Mouse (Mus musculus): ENCODE measurements around the gene Olfr649.

The Olfr649 gene

DNA sequence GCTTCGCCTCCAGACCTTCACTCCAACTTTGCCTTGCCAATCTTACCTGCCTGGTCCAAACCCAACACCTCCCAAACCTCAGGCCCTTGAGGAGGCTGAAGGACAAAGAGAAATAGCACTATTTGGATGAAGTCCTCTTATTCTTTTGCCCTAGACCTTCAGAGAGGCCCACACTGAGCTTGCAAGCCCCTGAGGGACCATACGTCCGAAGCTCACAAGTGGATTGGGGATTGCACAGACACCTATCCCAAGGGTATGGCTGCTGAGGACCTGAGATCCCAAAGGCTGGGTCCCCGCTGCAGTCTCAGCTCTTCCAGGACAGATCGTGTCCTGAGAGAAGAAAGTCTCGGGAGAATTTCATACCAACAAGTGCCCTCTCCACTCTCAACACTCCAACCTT lies at the start of gene Olfr649:
Gene Olfr649 (minus strand): TSS at position 101 of the 400 bp plus-strand sequence.
- DNase-seq (ENCODE audit: low spot score in 2 of 2): no peak

DNA sequence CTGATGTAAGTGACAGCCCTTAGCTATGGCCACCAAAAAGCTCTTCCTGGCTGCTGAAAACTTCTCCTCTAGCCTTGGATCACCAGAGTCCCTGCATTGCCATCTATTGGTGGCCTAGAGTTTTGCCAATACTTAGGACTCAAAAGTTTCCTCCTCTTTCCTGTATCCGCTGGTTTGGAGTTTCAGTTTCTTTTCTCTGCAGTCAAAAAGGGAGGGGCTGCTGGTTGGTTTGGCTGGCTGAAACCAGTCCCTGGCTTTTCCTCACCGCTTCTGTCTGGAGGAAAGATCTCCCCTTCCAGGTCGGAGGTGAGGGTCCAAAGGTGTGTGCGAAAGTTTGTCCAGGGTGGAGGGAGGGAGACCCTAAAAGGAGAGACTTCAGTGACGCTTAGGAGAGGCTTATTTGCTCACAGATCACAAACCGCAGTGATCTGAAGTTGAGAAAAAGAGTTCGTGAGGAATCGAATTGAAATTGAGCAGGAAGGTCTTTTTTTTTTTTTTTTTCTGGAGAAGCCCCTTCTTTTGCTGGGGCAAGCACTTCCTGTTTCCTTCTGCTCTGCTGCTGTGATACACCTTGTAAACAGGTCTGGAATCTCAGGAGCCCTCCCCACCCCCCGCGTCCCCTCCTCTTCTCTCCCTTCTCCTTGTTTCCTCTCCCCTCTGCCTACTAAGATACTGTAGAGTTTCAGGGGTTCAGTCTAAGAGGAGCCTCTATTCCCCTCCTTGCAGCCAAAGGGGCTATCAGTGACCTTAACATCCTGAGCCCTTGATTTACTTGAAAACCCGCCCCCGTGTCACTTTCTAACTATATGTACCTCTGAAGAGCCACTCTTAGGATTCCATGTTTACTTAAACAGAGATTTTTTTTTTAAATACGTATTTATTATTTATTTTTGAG lies 48.7 kb upstream of the Olfr649 start, which contains the start of gene Trim34a:
Gene Trim34a (plus strand): TSS at position 171 of the 895 bp plus-strand sequence.
- DNase-seq (ENCODE audit: low spot score in 2 of 2): peak in 1 of 2 experiments; percentile 1

DNA sequence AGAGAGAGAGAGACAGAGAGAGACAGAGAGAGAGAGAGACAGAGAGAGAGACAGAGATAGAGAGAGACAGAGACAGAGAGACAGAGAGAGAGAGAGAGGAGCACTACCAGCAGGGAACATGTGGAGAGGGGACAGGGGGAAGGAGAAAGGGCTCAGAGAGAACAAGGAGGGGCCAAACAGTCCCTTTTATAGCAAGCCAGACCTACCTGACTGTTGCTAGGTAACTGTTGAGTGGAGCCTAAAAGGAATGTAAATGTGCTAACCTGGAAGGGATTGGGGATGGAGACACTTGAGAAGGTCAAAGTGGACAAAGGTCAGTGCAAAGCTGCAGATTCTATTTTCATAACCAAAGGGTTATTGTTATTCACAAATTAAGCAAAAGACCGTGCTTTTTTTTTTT lies 47.8 kb upstream of the Olfr649 start:
- no peak for DNase-seq (ENCODE audit: low spot score in 2 of 2)

DNA sequence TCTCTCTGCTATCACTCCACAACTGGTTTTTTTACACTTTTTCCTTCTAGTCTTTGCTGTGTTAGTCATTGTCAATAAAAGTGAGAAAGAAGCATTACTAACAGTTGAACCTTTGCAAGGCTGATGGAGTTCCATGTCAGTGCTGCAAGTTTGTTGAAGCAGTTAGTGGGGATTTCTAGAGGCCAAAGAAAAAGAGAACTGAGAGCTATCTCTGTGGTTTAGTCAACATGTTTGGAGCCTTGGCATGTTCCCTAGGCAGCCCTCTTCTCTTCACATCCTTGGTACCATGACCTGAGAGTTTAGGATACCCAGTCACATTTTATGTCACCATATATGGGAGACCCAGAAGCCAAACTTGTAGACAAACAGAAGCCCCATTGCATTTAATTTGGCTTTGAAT lies 45.1 kb upstream of the Olfr649 start:
- DNase-seq (ENCODE audit: low spot score in 2 of 2): no peak

DNA sequence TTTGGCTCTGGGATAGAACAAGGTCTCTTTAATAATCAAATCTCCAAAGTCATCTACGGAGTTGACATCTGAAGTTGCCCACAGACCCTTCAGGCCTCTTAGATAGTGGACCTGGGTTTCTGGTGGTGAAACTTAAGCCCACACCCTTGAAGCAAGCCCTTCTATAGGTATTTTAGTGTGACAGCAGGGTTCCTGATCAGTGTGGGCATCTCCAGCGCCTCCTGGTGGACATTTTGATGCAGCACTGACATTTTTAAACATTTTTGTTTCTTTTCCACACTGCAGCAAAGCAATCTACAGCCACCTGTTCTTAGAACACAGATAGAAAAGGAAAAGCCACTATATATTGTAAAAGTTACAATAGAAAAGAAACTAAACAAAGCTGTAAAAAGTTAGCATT lies 35.4 kb upstream of the Olfr649 start:
- no peak for DNase-seq (ENCODE audit: low spot score in 2 of 2)

DNA sequence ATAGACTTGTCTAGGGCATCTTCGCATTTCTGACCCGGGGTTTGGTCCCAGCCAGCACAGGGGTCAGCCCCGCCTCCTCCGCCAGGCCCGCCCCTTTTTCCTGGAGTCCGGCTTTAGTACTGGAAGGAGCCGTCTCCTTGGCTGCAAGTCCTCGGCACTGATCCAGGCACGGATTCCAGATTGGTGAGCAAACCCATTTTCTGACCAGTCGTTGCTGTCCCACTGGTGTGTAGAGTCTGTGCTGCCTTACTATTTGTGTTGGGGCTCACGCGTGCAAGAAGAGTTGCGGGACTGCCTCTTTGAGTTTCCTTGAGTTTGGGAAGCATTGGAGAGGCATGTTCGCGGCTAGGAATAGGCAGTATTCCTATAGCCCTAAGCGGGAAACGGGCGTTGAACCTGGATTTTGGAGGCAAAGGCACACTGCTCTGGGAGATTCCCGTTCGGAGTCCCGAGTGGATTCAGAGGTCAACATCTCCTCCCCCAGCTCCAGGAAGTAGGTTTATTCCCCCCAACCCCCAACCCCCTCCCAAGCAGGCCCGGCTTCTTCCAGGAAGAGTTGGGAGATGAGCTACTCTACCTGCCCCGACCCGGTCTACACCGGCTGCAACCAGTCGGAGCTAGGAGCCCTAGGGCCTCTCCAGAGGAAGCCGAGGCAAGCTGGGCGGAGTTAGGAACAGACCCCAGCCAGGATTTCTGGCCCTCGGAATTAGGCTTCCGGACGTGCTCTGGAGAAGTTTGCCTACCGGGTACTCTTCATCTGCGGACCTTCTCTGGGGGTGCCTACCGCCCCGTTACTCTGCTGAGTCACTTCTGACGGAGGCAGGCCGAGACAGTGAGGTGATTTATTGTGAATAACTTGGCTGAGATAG lies 23.1 kb upstream of the Olfr649 start, which contains the start of gene Trim6:
Gene Trim6 (plus strand): TSS at position 93 of the 869 bp plus-strand sequence.
- no peak for DNase-seq (ENCODE audit: low spot score in 2 of 2)

DNA sequence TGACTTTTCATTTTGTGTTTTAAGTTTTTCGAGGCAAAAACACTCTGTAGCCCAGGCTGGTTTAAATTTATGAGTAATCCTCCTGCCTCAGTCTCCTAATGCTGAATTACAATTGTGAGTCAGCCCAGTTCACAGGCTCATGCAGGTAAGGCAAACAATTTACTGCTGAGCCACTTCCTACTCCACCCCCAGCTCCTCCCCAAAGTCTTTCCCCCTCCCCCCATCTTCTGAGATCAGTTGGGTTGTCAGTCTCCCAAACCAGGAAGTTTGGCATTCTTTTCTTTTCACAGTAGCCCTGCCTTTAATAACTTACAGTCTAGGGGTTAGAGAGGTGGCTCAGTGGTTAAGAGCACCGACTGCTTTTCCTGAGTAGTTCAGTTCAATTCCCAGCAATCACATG lies 22.1 kb upstream of the Olfr649 start:
- no peak for DNase-seq (ENCODE audit: low spot score in 2 of 2)

DNA sequence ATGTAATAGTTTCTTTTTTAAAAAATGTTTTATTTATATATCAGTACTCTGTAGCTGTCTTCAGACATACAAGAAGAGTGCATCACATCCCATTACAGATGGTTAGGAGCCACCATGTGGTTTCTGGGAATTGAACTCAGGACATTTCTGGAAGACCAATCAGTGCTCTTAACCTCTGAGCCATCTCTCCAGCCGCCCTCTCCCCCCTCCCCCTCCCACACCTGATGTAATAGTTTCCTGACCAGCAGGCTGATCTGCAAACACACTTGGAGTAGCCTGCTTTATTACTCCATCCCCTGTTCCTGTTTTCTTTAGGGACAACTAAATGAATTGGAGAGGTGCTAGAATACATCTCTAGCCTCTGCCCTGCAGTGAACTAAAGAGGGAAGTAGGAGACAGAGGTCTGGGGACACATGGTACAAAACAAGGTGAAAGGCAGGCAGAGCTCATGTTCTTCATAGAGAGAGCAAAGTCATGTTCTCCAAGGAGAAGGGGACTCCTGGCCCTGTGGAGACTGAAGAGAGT lies 20.3 kb upstream of the Olfr649 start:
- no peak for DNase-seq (ENCODE audit: low spot score in 2 of 2)

DNA sequence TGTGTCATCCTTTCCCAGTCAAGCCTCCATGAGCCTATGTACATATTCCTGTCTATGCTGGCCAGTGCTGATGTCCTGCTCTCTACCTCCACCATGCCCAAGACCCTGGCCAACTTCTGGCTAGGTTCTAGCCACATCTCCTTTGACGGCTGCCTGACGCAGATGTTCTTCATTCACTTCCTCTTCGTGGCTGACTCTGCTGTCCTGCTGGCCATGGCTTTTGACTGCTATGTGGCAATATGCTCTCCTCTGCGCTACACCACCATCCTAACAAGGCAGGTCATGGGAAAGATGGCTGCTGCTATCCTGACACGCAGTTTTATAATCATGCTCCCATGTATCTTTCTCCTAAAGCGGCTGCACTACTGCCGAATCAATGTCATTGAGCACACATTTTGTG lies 10.4 kb upstream of the Olfr649 start:
- no peak for DNase-seq (ENCODE audit: low spot score in 2 of 2)

DNA sequence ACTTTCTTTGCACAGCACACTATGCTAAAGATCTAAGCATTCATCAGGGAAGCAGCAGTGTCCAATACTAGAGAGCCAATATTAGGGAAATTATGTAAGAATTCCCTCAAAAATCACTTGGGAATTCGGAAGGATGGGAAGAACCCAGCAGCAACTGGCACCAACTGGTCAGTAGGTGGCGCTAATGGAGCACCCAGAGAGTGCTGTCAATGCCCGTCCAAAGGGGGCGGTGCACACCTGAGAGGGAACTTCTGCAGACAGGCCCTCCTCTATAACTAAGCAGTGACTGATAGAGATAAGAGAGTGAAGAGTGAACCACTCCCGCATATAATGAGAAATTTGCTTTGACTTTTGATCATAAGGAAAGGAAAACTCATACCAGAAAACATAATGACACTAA lies 4.0 kb upstream of the Olfr649 start:
- DNase-seq (ENCODE audit: low spot score in 2 of 2): no peak

DNA sequence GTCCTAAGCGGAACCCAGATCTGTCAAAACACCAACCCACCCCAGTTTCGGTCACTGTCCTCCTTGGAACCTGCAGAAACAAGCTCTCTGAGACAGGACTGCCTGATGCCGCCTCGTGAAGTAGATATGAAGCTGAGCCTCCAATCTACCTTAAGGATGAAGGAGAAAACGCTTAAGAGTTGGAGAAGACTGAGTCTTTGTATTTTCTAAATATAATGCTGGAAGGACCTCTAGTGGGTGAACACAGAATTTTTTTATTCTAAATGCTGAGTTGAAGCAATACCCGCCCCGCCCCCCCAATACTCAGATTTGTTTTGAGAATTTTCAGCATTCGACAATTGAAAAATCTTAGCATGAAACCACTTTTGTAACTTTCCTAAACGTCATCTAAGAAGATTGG lies 4.5 kb downstream of the Olfr649 start:
- DNase-seq (ENCODE audit: low spot score in 2 of 2): no peak

DNA sequence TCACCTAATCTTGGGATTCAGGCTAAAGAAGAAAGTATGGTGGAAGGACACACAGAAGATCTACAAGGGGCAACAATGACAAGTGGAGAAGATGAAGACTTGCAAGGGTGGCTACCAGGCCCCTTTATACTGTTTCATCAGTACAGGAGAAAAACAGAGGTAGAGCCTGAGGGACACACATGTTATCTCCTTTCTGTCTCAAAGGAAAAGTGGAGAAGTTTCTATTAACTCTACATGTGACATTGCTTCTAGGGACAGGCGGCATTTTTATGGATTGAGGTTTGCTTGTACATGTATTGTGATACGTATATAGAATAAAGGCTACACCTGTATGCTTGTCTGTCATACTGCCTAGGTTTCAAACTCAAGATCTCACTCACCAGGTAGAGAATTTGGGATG lies 12.5 kb downstream of the Olfr649 start, which contains the start of gene Olfr648:
Gene Olfr648 (minus strand): TSS at position 101 of the 400 bp plus-strand sequence.
- DNase-seq (ENCODE audit: low spot score in 2 of 2): no peak

DNA sequence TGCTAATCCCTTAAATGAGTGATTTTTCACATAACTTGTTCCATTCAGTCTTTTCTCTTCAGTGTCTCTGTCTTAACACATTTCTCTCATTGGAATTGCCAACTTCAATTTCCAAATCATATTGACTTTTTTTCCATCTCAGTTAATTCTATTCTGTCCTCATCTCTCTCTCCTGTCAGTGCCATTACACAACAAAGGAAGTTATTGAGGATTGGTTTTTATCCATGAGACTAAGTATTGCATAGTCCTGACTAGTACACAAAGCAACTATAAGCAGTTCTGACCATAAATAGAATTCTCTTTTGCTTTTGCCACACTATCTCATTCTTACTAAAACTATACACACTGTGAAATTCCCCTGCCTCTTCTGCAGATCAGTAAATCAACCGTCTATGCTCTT lies 16.7 kb downstream of the Olfr649 start:
- no peak for DNase-seq (ENCODE audit: low spot score in 2 of 2)

DNA sequence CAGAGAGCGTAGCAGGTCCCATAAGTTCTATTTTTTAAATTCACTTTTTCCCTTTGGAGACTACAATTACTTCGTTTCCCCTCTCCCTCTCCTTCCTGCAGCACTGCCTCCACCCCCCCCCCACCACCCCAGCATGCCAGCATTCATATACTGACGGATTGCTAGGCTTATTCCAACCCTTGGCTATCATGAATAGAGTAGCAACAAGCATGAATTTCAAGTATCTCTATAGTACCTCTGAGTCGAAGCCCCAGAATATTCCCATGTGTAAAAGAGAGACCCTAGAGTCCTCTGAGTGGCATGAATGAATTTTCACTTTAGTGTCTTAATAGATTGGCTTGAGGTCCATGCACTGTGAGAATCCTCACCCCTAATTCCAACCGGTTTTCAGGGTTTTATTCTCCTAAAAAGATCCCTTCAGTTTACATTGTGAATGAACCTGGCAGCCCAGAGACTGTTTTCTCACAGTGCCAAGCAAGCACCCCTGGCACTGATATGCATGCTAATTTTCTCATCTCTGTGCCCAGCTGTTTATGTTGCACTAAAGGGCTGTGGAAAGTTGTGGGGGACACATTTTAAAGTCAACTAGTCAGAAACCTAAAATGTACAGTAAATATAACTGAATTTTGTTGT lies 17.2 kb downstream of the Olfr649 start:
- no peak for DNase-seq (ENCODE audit: low spot score in 2 of 2)

DNA sequence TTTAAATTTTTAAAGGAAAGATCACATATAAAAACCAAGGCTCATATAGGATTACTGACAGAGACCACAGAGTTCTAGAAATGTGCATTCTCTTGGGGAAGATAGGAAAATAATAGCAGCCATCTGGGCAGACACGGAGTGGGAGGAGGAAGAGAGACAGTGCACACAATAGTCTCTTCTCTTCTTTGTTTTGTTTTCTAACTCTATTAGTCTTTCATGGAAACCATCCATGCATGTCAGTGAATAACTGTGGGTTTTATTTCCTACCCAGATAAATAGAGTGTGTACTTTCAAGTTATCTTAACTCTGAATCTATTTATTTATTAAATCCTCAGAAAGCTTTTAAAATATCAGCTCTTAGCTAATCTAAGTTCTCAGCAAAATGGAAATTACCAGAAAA lies 20.7 kb downstream of the Olfr649 start:
- no peak for DNase-seq (ENCODE audit: low spot score in 2 of 2)

DNA sequence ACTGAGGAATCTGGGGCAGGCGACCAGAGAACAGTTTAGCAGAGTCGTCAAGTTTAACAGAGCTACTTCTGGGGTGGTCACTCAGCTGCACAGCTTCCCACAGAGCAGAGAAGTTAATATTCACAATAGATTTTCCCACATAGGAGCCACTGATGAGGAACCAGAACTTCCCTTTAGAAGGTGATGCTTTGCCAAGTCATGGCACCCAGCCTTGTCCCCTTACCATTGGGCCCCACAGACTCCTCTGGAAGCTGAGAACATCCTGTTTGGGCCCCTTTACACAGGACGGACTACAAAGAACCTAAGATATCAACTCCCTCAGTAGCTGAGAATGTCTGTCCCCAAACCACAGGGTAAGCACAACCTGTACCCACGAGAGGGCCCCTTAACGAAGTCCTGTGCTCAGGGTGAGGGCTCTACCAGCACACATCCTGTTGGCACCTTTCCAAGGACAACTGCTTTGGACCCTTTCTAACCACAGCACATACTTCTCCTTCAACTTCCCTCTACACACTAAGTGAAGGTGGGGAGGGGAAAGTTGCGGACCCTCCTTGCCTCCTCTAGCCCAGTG lies 26.1 kb downstream of the Olfr649 start:
- no peak for DNase-seq (ENCODE audit: low spot score in 2 of 2)

DNA sequence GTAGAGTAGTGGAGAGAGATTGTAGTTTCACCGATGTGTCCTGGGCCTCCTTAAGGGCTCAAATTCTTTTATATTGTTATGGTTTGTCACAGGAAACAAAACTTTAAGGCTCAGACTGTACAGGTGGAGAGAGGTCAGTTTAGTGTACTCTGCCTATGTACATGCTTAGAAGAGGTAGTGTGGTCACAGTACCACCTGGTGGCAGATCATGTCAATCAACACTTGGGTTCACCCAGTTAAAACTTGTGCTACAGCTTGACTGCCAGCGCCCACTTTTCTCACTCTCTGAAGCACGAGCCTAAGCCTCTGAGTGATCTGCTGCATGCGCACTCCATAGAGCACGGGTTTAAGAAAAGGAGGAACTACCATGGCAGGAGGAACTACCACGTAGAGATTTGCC lies 28.7 kb downstream of the Olfr649 start:
- no peak for DNase-seq (ENCODE audit: low spot score in 2 of 2)

DNA sequence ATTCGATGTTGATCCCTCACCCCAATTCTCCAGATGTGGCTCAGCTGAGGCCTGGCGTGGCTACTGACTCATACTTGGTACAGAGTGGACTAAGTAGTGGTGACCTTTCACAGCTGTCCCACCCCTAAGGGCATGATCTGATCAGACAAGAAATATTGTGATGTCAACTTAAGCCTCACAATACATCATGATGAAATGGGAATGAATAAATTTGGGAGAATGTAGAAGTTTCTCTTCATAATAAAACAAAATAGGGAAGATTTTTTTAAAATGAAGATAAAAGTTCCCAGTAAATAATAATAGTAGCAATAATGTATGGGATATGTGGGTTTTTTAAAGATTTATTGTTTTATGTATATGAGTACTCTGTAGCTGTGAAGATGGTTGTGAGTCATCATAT lies 45.3 kb downstream of the Olfr649 start, which contains the start of gene Ubqlnl:
Gene Ubqlnl (minus strand): TSS at position 101 of the 400 bp plus-strand sequence.
- DNase-seq (ENCODE audit: low spot score in 2 of 2): no peak

DNA sequence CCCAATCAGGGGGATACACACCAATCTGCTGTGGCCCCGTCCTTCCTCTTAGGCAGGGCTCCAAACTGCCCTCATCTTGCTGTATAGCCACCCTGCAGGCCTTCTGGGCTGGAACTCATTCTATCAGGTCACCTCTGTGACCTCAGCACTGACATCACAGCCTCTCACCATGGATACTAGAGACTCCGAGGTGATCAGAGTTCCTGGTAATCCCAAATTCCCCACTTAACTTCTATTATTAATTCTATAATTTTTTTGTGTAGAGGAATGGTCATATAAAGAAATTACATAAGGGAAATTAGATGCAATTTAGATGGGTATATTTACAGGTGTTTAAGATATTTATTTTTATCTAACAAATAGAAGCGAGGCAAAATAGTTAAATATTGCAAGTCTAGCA lies 52.6 kb downstream of the Olfr649 start, which contains the start of gene Ubqln3:
Gene Ubqln3 (minus strand): TSS at position 101 of the 400 bp plus-strand sequence.
- DNase-seq (ENCODE audit: low spot score in 2 of 2): no peak

All from right cerebral cortex, postnatal 36 days (tissue).